Mouse (Mus musculus): Measurements from ENCODE around the gene Ccdc171. TPM values are rescaled to one million over a fixed set of nuclear protein-coding genes. Genes with fewer than 3 reads are reported as not detected.
"Not testable (repeated sequence)": the region's sequence is repeated elsewhere in the genome, so short reads cannot be mapped to it uniquely, and the experiment has no call there.

Gene Ccdc171
- total RNA-seq, 2 experiments from 2014 or later = 1.7 to 2.4 TPM

DNA sequence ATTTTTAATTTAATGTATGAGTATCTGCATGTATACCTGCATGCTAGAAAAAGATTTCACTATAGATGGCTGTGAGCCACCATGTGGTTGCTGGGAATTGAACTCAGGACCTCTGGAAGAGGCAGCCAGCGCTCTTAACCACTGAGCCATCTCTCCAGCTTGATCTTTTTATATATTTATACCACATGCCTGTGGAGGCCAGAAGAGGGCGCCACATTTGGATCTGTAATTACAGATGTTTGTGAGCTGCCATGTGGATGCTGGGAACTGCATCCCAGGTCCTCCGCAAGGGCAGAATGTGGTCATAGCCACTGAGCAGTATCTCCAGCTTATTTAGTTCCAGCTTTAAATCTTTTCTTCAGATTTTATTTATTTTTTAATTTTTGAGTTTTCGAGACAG lies 5.0 kb upstream of the Ccdc171 start:
- intact Hi-C loops (cut with DNase I) = no loop called here
- no peak for DNase-seq (ENCODE audit: low spot score in 2 of 2)

DNA sequence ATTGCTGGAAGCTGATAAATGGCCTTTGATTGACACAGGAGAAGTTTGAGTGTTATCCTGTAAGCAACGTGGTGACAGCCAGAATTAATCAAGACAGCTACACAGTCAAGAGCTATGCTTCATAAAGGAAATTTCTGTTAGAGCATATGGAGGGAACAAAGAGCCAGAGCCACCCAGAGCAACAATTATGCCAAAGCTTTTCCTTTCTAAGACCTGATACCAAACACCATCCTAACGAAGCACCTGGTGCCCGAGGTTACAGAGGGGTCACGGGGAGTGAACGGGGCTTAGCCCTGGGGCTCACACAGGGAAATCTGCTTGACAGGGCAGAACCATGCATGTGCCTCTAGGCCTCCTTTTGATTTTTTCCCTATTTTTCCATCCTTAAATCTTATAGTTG lies 3.3 kb upstream of the Ccdc171 start:
- intact Hi-C loops (cut with DNase I) = no loop called here
- DNase-seq (ENCODE audit: low spot score in 2 of 2) = no peak

DNA sequence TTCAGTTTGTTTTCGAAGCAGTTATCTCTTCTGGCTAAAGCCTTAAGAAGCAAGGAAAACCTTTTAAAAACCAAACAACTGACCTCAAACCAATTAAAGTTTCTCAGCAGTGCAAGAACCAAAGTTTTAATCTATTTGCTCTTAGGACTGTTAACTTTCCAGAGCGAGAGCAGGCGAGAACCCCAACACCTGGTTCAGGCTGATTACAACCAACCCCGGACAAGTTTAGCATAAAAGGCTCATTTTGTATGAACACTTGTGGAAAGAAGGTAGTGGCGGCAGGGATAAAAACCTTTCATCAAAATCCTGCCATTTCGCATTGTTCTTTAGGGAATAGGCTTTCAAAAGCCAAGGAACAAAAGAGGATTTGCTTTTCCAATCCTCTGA lies 896 bp upstream of the Ccdc171 start:
- intact Hi-C loops (cut with DNase I) = no loop called here
- DNase-seq (ENCODE audit: low spot score in 2 of 2) = no peak

DNA sequence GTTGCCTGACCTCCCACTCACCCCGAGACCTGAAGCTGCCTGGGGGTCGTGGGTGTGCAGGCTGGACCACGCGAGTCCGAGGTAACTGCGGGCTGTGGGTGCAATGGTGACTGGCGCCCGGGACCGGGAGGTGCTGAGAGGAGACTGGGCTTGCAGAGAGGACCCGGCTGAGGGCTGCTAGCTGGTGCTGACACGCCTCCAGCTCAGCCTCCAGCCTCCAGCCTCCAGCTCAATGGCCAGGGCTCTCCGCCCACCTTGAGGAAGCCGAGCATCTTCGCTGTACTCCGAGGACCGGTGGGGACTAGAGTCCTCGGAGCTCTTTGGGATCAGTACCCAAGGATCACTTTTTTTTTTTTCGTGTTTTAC lies 328 bp downstream of the Ccdc171 start:
- intact Hi-C loops (cut with DNase I) = loop anchor here (5.0 kb wide), 1 partner anchor 38 kb away; the partner anchor contains the start of gene Psip1
- peak in 1 of 2 experiments; percentile 28 for DNase-seq (ENCODE audit: low spot score in 2 of 2)

DNA sequence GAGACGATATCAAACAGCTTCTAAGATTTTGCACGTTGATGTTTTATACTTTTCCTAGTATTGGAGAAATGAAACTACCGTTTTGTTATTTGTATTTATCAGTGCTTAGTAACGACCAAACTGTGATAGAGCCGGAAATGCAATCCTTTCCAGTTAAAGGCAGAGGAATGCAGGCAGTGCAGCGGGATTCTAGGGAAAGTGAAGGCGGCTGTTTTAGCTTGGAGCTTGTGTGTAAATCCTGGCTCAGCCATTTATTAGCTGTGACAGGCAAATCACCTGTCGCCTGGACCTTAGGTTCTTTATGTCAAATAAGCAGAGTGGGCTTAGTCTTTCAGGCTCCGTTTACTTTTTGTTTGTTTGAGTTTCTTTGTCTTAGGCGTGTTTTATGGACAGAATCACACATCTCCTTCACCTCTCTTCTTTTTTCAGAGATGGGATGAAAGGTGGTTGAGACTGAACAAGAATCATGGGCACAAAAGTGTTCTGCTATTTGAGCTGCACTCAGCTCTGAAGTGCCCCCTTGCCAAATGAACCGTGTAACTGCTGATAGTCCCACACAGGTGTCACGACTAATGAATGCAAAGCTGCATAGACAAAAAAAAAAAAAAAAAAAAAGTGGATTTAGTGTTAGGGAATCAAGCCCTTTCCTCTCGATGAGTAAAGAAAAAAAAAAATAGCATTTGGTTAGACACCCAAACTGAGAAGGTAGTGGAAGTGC lies 1.1 kb downstream of the Ccdc171 start:
- no peak for DNase-seq (ENCODE audit: low spot score in 2 of 2)
- intact Hi-C loops (cut with DNase I) = loop anchor here (5.0 kb wide), 1 partner anchor 39 kb away; the partner anchor contains the start of gene Psip1

DNA sequence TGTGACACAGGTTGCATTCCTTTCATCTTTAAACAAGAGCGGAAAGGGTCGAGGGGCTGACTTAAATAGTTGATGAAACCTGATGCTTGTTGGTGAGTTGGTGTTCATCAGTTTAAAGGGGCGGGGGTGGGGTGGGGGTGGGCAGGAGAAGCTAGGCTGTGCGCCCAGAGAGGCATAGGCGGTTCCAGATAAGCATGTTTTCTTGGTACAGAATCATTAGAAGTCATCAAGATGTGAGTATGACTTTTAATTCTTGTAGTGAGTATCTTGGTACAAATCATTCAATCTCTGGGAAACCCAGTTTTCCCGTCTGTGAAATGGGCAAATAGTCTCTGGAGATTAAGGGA lies 1.6 kb downstream of the Ccdc171 start:
- DNase-seq (ENCODE audit: low spot score in 2 of 2) = no peak
- intact Hi-C loops (cut with DNase I) = loop anchor here (5.0 kb wide), 1 partner anchor 40 kb away; the partner anchor contains the start of gene Psip1

DNA sequence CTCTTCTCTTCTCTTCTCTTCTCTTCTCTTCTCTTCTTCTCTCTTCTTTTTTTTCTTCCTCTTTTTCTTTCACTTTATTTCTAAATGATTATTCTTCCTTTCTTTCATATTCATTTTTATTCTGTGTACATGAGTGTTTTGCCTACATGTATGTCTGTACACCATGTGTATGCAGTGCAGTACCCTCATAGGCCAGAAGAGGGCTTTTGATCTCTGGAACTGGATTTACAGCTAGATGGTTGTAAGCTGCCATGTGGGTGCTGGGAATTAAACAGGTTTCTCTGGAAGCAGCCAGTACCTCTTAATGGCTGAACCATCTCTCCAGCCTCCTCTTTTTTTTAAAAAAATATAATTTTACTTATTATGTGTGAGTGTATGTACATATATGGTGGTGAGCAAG lies 2.6 kb downstream of the Ccdc171 start:
- intact Hi-C loops (cut with DNase I) = loop anchor here (5.0 kb wide), 1 partner anchor 41 kb away; the partner anchor contains the start of gene Psip1
- peak; percentile 16 to 21 for DNase-seq (ENCODE audit: low spot score in 2 of 2)

DNA sequence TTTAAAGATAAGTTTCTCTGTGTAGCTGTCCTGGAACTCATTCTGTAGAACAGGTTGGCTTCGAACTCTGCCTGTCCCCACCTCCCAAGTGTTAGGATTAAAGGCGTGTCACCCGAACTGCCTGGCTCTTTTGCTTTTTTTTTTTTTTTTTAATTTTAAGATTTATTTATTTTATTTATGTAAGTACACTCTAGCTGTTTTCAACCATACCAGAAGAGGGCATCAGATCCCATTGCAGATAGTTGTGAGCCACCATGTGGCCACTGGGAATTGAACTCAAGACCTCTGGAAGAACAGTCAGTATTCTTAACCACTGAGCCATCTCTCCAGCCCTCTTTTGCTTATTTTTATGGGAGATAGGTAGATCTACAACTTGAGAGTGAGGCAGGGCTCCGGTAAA lies 4.7 kb downstream of the Ccdc171 start:
- intact Hi-C loops (cut with DNase I); DNase-seq (ENCODE audit: low spot score in 2 of 2): not testable (repeated sequence)

DNA sequence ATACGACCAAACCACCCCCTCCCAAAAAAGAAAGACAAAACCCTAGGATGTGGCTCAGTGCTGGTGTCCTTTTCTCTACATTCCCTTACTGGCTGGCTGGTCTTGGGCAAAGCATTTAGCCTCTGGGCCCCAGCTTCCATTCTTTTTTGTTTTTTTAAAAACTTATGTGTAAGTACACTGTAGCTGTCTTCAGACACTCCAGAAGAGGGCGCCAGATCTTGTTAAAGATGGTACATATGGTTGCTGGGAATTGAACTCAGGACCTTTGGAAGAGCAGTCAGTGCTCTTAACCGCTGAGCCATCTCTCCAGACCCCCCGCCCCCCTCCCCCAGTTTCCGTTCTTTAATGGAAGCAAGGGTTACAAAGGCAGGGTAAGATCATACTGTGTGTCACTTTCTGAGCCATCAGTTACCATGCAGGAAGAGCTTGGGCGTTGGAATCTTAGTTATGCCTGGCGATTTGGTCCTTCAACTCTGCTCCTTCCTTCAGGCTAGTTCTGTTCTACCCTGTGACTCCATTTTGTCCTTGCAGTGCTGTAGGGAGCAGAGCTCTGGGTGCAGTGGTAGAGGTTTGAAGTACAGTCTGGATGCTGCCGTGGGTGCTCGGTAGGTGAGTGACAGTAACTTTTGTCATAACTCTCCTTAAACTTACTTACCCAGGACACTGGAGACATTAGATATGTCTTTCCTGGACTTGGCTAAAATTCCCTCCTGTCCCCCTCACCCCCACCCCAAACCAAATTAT lies 8.0 kb downstream of the Ccdc171 start:
- DNase-seq (ENCODE audit: low spot score in 2 of 2) = no peak
- intact Hi-C loops (cut with DNase I) = no loop called here

DNA sequence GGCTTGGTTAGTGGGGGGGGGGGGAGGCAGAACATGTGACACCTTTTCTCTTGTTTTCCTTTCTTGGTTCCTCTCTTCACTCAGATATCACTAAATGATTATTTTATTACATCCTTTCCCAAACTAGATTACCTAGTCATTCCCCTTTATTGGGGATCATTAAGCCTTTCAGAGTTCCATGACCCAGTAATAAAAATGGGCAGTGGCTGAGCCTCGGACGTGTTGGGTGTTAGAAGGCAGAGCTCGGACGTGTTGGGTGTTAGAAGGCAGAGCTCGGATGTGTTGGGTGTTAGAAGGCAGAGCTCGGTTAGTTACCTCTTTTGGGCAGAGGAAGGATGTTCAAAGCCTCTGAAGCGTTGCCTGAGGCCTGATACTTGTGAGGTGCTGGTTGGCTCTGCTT lies 8.7 kb downstream of the Ccdc171 start:
- intact Hi-C loops (cut with DNase I) = no loop called here
- DNase-seq (ENCODE audit: low spot score in 2 of 2) = no peak

DNA sequence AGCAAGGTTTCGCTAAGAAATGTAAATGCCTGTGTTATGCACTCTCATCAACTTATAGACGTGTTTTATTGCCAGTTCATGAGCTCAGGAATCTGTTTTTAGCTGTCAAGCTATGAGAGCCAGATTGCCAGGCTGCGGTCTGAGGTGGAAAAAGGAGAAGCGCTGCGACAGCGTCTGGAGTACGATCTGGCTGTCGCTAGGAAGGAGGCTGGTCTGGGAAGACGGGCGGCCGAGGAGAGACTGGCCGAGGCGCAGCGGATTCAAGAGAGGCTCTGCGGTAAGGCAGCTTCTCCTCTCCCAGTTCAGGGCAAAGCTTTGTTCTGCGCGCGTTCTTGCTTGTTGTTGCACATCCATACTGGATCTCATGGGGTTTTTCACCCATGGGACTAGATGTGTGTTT lies 24.2 kb downstream of the Ccdc171 start:
- DNase-seq (ENCODE audit: low spot score in 2 of 2) = peak; percentile 24 to 36

DNA sequence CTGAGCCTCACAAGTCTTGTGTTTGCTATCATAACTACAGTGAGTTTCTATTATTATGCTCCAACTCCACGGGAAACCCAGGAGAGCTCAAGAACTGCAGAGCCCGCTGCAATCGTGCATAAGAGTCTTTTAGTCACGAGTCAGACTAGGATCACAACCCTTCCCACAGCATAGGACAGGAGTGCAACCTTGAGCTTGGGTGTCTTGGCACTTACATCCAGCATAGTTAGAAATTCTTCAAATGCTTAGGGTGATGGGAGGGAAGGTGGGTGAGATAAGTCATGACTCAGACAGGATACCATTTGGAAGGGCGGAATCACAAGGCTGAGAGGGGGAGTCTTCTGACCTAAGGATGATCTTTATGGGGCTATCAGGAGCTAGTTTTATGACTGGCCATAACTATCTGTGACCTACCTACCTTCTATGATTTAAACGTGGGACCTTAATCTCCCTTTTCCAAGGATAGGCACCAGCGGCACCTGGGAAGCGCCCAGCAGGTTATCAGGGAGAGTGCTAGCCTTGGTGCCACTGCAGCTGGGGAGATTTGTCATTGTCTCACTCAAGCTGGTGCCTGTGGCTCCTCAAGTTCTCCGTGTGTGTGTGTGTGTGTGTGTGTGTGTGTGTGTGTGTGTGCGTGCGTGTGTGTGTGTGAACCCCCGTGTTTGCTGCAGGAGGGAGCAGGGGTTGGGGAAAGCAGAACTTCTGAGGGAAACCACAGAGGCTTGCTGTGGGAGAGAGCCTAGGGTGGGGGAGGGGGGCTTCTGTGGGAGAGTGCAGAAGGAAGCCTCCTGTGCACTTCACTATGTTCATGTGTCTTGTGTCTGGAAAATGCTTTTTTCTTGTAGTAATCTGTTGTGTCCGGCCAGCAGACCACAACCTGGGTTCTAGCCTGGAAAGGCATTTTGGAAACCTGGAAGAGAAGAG lies 42.1 kb downstream of the Ccdc171 start:
- intact Hi-C loops (cut with DNase I) = no loop called here
- DNase-seq (ENCODE audit: low spot score in 2 of 2) = peak in 1 of 2 experiments; percentile 6

More for the DNA sequence above, 24.2 kb downstream of the Ccdc171 start:
- intact Hi-C loops (cut with DNase I) = no loop called here

DNA sequence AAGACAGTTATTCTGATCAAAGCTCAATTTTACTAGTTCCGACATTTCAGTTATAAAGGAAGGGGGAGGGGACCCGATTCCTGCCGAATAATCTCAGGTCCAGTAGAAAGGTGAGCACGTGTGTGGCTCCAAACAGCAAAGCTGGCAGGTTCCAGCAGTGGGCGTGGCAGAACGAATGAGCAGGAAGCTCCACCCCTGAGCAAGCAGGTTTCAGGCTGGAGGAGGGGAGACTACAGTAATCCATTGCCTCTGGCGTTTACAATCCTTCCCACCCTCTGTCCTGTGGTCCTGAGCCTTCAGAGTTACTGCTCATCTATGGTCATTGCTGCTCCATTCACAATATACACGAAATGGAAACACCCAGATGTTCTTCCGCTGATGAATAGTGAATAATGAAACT lies 42.8 kb downstream of the Ccdc171 start:
- DNase-seq (ENCODE audit: low spot score in 2 of 2); intact Hi-C loops (cut with DNase I): not testable (repeated sequence)

DNA sequence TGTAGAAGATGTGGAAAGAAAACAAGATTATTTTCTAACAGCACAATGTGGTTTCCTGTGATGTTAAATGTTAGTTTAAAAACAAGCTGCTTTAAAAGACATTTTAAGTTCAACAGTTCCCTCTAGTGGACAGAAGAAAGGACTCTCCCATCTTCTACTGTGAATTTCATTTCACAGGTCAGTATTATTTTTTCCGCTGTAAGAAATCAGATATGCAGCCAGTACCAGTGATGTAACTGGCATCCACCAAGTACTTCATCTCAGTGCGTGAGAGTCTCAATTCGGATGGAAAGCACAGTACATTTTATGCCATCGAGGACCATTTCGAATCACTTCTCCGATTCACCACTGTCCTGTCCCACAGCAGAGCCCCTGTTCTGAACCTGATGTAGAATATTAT lies 45.2 kb downstream of the Ccdc171 start:
- intact Hi-C loops (cut with DNase I) = loop anchor here (5.0 to 10.0 kb wide), 2 partner anchors 83 to 156 kb away; partner anchors contain the start of genes Psip1 and Snapc3

DNA sequence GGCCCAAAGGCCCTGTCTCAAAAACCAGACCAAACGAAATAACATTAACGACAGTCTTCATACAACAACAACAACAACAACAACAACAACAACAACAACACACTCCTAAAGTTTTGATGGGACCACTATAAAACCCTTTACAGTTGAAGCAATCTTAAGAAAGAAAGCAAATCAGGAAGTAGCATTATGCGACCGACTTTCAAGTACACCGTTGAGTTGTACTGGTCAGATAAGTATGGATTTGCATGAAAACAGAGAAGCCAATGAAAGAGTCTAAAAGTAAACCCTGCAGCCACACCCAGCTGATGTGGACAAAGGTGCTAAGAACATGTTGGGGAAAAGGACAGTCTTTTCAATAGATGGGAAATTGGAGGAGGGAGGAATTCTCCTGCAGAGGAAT lies 45.7 kb downstream of the Ccdc171 start:
- intact Hi-C loops (cut with DNase I) = loop anchor here (5.0 to 10.0 kb wide), 2 partner anchors 84 to 156 kb away; partner anchors contain the start of genes Psip1 and Snapc3
- no peak for DNase-seq (ENCODE audit: low spot score in 2 of 2)

More for the DNA sequence above, 45.2 kb downstream of the Ccdc171 start:
- DNase-seq (ENCODE audit: low spot score in 2 of 2) = peak in 1 of 2 experiments; percentile 49

DNA sequence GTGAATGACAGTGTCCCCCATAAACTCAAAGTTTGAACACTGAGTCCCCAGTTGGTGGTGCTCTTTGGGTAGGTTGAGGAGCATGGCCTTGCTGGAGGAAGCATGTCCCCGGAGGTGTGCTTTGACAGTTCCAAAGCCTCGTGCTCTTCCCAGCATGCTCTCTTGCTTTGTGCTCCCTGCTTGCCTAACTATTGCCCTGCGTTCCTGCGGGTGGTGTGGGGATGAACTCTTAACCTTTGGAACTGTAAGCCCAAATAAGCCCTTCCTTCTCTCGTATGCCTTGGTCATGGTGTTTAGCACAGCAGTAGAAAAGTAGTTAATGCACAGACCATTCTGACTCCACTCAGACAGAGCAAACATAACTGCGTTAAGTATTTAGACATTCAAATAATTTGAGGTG lies 47.2 kb downstream of the Ccdc171 start:
- intact Hi-C loops (cut with DNase I) = loop anchor here (5.0 to 10.0 kb wide), 2 partner anchors 85 to 158 kb away; partner anchors contain the start of genes Psip1 and Snapc3
- DNase-seq (ENCODE audit: low spot score in 2 of 2) = no peak

DNA sequence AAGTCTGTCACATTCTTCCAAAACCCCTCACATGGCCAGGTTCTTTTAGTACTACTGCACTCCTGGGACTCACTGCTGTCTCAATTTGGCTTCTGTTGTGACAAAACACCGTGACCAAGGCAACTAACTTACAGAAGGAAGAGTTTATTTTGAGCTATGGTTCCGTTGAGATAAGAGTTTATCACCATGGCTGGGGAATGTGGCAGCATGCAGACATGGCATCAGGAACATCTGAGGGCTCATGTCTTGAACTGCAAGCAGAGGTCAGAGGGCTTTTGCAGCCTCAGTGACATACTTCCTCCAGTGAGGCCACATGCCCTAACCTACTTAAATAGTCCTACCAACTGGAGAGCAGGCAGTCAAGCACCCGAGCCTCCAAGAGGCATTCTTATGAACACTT lies 51.0 kb downstream of the Ccdc171 start:
- intact Hi-C loops (cut with DNase I) = loop anchor here (10.0 kb wide), 1 partner anchor 162 kb away; the partner anchor contains the start of gene Snapc3
- no peak for DNase-seq (ENCODE audit: low spot score in 2 of 2)

DNA sequence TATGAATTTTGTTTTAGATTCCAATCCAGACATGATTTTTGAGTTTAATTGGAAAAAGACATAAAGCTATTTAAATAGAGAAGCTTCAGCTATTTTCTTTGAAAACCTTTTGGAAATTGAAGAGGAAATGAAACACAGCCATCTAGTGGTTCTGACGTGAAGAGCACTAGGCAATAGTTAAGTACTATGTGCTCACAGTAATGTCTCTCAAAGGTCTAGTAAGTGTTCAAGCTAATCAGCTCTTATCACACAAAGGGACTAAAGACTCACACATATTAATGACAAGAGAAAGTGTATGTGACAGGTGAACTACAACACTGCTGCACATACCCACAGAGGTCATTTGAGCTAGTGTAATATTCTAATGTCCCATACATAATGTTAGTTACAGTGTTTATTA lies 54.8 kb downstream of the Ccdc171 start:
- peak in 1 of 2 experiments; percentile 18 for DNase-seq (ENCODE audit: low spot score in 2 of 2)
- intact Hi-C loops (cut with DNase I) = no loop called here

DNA sequence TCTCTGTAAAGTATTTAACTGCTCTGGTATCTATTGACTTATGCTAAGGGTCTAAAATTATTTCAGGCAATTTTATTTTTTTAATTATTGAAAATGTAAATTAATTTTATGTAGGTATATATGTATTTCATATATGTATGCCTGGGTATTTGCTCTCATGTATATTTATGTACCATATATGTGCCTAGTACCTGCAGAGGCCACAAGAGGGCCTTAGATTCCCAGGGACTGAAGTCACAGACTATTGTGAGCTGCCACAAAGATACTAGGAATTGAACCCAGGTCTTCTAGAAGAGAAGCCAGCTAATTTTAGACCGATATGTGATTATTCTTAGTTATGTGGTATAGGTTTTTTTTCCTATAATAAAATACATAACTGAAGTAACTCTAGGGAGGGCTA lies 62.2 kb downstream of the Ccdc171 start:
- intact Hi-C loops (cut with DNase I) = no loop called here
- no peak for DNase-seq (ENCODE audit: low spot score in 2 of 2)
